Mouse (Mus musculus): ENCODE results near the gene Dab1. TPM values are rescaled to one million over a fixed set of nuclear protein-coding genes. Genes with fewer than 3 reads are reported as not detected.
A peak's percentile ranks its signal among the peaks of the same experiment; 100 is the strongest.

Gene Dab1
- total and polyA plus RNA-seq, 2 experiments, result 0.02 to 0.09 TPM

DNA sequence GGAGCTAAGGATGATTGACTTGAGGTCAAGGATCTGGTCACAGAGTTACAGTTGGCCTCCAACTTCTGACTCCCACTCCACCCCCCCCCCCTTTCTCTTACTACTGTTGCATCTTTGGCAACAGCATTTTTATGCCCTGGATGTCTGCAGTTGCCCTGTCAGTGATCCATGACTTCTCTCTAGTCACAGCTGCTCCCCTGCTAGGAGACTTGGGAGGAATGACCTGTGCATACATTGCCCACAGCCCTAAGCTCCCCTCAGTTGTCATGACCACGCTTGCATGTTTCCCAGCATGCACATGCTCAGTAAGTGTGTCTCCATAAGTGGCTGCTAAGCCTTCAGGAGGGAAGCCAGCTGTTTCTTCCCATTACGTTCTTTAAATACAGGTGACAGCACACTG lies 936.2 kb downstream of the Dab1 start:
- WGBS, result 87% methylated on average over 2 of the region's 2 CpGs
- TF ChIP-seq CTCF (IDR thresholded peaks at IDR 0.05; ENCODE audit: low read depth, low read length), result no peak
- no peak for TF ChIP-seq POLR2A (IDR thresholded peaks at IDR 0.05; ENCODE audit: extremely low read depth, insufficient read depth, low read length)

DNA sequence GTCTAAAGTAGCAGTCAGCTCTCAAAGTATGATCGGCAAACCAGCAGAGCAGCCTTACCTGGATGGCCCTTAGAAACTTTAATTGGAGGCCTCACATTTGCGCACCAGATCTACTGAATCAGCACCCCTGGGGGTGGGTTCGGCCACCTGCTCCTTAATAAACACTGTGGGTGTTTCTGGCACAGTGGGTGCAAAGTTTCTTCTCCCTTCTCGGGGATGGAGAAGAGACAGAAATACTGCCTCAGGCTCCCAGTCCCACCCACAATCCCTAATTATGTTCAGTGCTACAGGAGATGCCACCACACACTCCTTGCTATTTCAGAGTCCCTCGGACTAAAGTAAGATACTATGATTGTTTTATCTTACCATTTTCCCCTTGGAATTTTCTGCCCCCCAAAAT lies 944.4 kb downstream of the Dab1 start:
- H3K4me1 ChIP-seq (ENCODE audit: control insufficient read depth, insufficient read depth, low read length), result no peaks in the 10 kb centered on the region
- H3K9ac ChIP-seq (ENCODE audit: low read depth, low read length), result no peak overlapping the region
- WGBS, result 83% methylated on average over 5 of the region's 5 CpGs
- no peaks in the 10 kb centered on the region for H3K36me3 ChIP-seq (ENCODE audit: control insufficient read depth, insufficient read depth, low read length)
- H3K4me3 ChIP-seq (ENCODE audit: insufficient read depth, low read depth, low read length), result no peak overlapping the region
- no peak overlapping the region for H3K27ac ChIP-seq (replicated peaks; ENCODE audit: insufficient read depth, low read depth, low read length)
- H3K79me2 ChIP-seq (ENCODE audit: control insufficient read depth, insufficient read depth, low read length), result no peaks in the 10 kb centered on the region
- TF ChIP-seq POLR2A (IDR thresholded peaks at IDR 0.05; ENCODE audit: extremely low read depth, insufficient read depth, low read length), result no peak
- TF ChIP-seq CTCF (IDR thresholded peaks at IDR 0.05; ENCODE audit: low read depth, low read length), result no peak
- DNase-seq (ENCODE audit: extremely low read depth, low read depth, low spot score), result no peak
- H3K27me3 ChIP-seq (ENCODE audit: control insufficient read depth, insufficient read depth, low read length), result no peaks in the 10 kb centered on the region

More for the DNA sequence above, 936.2 kb downstream of the Dab1 start:
- no peaks in the 10 kb centered on the region for H3K4me1 ChIP-seq (ENCODE audit: control insufficient read depth, insufficient read depth, low read length)
- H3K4me3 ChIP-seq (ENCODE audit: insufficient read depth, low read depth, low read length), result no peak overlapping the region
- no peak overlapping the region for H3K9ac ChIP-seq (ENCODE audit: low read depth, low read length)
- no peaks in the 10 kb centered on the region for H3K79me2 ChIP-seq (ENCODE audit: control insufficient read depth, insufficient read depth, low read length)
- no peaks in the 10 kb centered on the region for H3K27me3 ChIP-seq (ENCODE audit: control insufficient read depth, insufficient read depth, low read length)
- DNase-seq (ENCODE audit: extremely low read depth, low read depth, low spot score), result no peak
- no peak overlapping the region for H3K27ac ChIP-seq (replicated peaks; ENCODE audit: insufficient read depth, low read depth, low read length)
- no peaks in the 10 kb centered on the region for H3K36me3 ChIP-seq (ENCODE audit: control insufficient read depth, insufficient read depth, low read length)

DNA sequence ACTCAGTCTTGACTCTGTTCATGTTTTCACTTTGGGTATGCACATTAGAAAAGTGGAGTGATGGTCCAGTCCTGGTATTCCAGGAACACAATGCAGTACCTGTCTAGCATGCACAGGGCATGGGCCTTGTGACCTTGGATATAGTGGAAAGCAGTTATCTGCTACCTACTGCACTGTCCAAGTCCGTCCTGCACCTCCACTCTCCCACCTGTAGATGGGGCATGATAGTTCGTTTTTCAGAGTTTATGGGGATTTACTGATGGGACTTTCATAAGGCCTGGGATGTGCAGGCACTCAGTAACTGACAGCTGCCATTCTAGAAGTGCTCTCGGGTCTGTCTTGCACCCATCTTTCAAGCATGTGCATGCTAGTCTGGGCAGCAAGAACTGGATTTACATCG lies 951.4 kb downstream of the Dab1 start:
- DNase-seq (ENCODE audit: extremely low read depth, low read depth, low spot score), result no peak
- H3K4me3 ChIP-seq (ENCODE audit: insufficient read depth, low read depth, low read length), result no peak overlapping the region
- H3K36me3 ChIP-seq (ENCODE audit: control insufficient read depth, insufficient read depth, low read length), result no peaks in the 10 kb centered on the region
- H3K9ac ChIP-seq (ENCODE audit: low read depth, low read length), result no peak overlapping the region
- H3K4me1 ChIP-seq (ENCODE audit: control insufficient read depth, insufficient read depth, low read length), result no peaks in the 10 kb centered on the region
- H3K79me2 ChIP-seq (ENCODE audit: control insufficient read depth, insufficient read depth, low read length), result no peaks in the 10 kb centered on the region
- TF ChIP-seq POLR2A (IDR thresholded peaks at IDR 0.05; ENCODE audit: extremely low read depth, insufficient read depth, low read length) (no peak), CTCF (IDR thresholded peaks at IDR 0.05; ENCODE audit: low read depth, low read length) (no peak)
- no peak overlapping the region for H3K27ac ChIP-seq (replicated peaks; ENCODE audit: insufficient read depth, low read depth, low read length)
- H3K27me3 ChIP-seq (ENCODE audit: control insufficient read depth, insufficient read depth, low read length), result no peaks in the 10 kb centered on the region
- 63% methylated on average over 4 of the region's 4 CpGs for WGBS

DNA sequence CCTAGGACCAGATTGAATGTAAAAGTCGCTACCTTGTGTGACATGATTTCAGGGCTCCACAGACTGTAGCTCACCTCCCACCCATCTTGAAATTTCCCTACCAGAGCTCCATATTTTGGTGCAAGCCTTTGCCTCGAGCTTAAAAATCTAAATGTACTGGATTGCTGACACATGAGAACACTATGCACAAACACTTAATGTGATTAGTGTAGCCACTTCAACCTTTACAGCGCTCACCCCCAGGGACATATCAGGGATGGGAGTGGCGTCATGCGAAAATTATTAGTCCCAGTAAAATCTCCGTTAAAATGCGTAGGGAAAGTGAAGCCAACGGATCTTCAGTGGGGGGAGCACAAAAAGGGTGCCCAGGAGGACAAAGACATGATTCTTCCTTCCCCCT lies 953.3 kb downstream of the Dab1 start:
- Histone ChIP-seq H3K4me3 (ENCODE audit: insufficient read depth, low read depth, low read length) (no peak overlapping the region), H3K4me1 (ENCODE audit: control insufficient read depth, insufficient read depth, low read length) (no peaks in the 10 kb centered on the region), H3K27ac (replicated peaks; ENCODE audit: insufficient read depth, low read depth, low read length) (no peak overlapping the region), H3K36me3 (ENCODE audit: control insufficient read depth, insufficient read depth, low read length) (no peaks in the 10 kb centered on the region), H3K9ac (ENCODE audit: low read depth, low read length) (no peak overlapping the region), H3K27me3 (ENCODE audit: control insufficient read depth, insufficient read depth, low read length) (no peaks in the 10 kb centered on the region), H3K79me2 (ENCODE audit: control insufficient read depth, insufficient read depth, low read length) (no peaks in the 10 kb centered on the region)
- WGBS, result 87% methylated on average over 8 of the region's 8 CpGs
- no peak for DNase-seq (ENCODE audit: extremely low read depth, low read depth, low spot score)
- no peak for TF ChIP-seq CTCF (IDR thresholded peaks at IDR 0.05; ENCODE audit: low read depth, low read length)
- no peak for TF ChIP-seq POLR2A (IDR thresholded peaks at IDR 0.05; ENCODE audit: extremely low read depth, insufficient read depth, low read length)

DNA sequence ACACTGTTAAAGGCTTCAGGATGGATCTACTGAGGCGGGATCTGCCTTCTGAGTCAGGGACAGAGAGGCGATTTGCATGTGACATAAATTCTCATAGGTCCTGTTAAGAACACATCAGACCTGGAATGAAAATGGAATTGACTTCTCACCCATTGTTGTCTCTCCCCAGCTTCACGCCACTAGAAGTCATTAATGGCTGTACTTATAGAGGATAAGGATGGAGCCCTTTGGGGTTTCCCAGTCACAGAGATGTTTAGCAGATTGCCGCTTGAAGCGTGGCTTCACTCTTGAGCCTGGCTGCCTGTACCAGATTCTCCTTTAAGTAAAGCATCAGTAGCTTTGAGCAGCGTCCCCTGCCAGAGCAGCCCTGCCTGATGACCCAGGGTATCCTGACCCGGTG lies 954.3 kb downstream of the Dab1 start:
- H3K9ac ChIP-seq (ENCODE audit: low read depth, low read length), result no peak overlapping the region
- TF ChIP-seq CTCF (IDR thresholded peaks at IDR 0.05; ENCODE audit: low read depth, low read length) (no peak), POLR2A (IDR thresholded peaks at IDR 0.05; ENCODE audit: extremely low read depth, insufficient read depth, low read length) (no peak)
- H3K36me3 ChIP-seq (ENCODE audit: control insufficient read depth, insufficient read depth, low read length), result no peaks in the 10 kb centered on the region
- no peak overlapping the region for H3K27ac ChIP-seq (replicated peaks; ENCODE audit: insufficient read depth, low read depth, low read length)
- H3K4me3 ChIP-seq (ENCODE audit: insufficient read depth, low read depth, low read length), result no peak overlapping the region
- no peak for DNase-seq (ENCODE audit: extremely low read depth, low read depth, low spot score)
- no peaks in the 10 kb centered on the region for H3K27me3 ChIP-seq (ENCODE audit: control insufficient read depth, insufficient read depth, low read length)
- H3K79me2 ChIP-seq (ENCODE audit: control insufficient read depth, insufficient read depth, low read length), result no peaks in the 10 kb centered on the region
- H3K4me1 ChIP-seq (ENCODE audit: control insufficient read depth, insufficient read depth, low read length), result no peaks in the 10 kb centered on the region
- WGBS, result 82% methylated on average over 7 of the region's 7 CpGs

DNA sequence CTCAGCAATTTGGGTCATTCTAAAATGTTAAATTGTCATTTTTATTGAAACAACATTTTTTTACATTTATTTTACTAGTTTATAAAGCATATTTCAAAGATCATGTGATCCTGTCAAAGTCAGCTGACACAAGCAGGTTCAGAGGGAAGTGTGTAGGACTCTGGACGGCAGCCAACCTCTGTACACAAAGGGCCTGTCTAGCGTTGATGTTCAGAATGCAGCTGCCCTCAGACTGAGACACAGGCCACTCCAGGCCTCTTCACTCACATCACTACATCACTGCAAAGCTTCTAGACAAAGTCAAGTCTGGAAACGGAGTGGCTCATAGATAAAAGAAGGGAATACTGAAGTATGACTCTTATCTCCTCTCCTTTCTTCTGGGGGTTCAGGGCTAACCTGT lies 959.2 kb downstream of the Dab1 start:
- 32% methylated on average over 3 of the region's 3 CpGs for WGBS
- Histone ChIP-seq H3K27me3 (ENCODE audit: control insufficient read depth, insufficient read depth, low read length) (no peaks in the 10 kb centered on the region), H3K9ac (ENCODE audit: low read depth, low read length) (no peak overlapping the region), H3K27ac (replicated peaks; ENCODE audit: insufficient read depth, low read depth, low read length) (no peak overlapping the region), H3K79me2 (ENCODE audit: control insufficient read depth, insufficient read depth, low read length) (no peaks in the 10 kb centered on the region), H3K4me3 (ENCODE audit: insufficient read depth, low read depth, low read length) (no peak overlapping the region), H3K4me1 (ENCODE audit: control insufficient read depth, insufficient read depth, low read length) (no peaks in the 10 kb centered on the region), H3K36me3 (ENCODE audit: control insufficient read depth, insufficient read depth, low read length) (no peaks in the 10 kb centered on the region)
- no peak for TF ChIP-seq CTCF (IDR thresholded peaks at IDR 0.05; ENCODE audit: low read depth, low read length)
- TF ChIP-seq POLR2A (IDR thresholded peaks at IDR 0.05; ENCODE audit: extremely low read depth, insufficient read depth, low read length), result no peak
- peak; percentile 10 for DNase-seq (ENCODE audit: extremely low read depth, low read depth, low spot score)
